Mouse (Mus musculus) MEL (cell line): ENCODE data around the gene Per2.

Experiments
- CTCF ChIP-seq, 3 experiments: IDR thresholded peaks in 2 of 3; conservative IDR thresholded peaks in 1 of 3; 2 replicates each; pipeline ENCODE4 v1.5.1; 2011 to 2012; ENCODE audit warnings: low read length in 3 of 3, low read depth in 2 of 3, mild to moderate bottlenecking in 2 of 3, improper control_type of control experiment in 1 of 3, inconsistent platforms in 1 of 3, mixed read lengths in 1 of 3, moderate library complexity in 1 of 3; ENCODE audit not compliant: control insufficient read depth in 1 of 3, insufficient read depth in 1 of 3, poor library complexity in 1 of 3, severe bottlenecking in 1 of 3
- EP300 ChIP-seq, 2 experiments: IDR thresholded peaks; 2 replicates each; pipeline ENCODE4 v1.6.1; 2011; ENCODE audit warnings: improper control_type of control experiment in 2 of 2, low read length in 2 of 2, low read depth in 1 of 2, mild to moderate bottlenecking in 1 of 2
- KAT2A ChIP-seq: conservative IDR thresholded peaks from 2 replicates; pipeline ENCODE4 v1.6.1; 2012; ENCODE audit warnings: low read depth, low read length, improper control_type of control experiment, inconsistent platforms
- POLR2A ChIP-seq, 2 experiments: IDR thresholded peaks; 2 replicates each; pipeline ENCODE4 v1.6.1; 2011 to 2012; ENCODE audit warnings: low read length in 2 of 2, mild to moderate bottlenecking in 2 of 2, control low read depth in 1 of 2, improper control_type of control experiment in 1 of 2, low read depth in 1 of 2, moderate library complexity in 1 of 2; ENCODE audit not compliant: control insufficient read depth in 1 of 2, insufficient read depth in 1 of 2, poor library complexity in 1 of 2
- TBP ChIP-seq: IDR thresholded peaks from 2 replicates; pipeline ENCODE4 v1.8.0; 2011; ENCODE audit warnings: low read depth, low read length, improper control_type of control experiment

- TF ChIP-seq POLR2A (IDR thresholded peaks at IDR 0.05; ENCODE audit: control insufficient read depth in 1 of 2, insufficient read depth in 1 of 2, low read depth in 1 of 2, low read length in 2 of 2, poor library complexity in 1 of 2) (no peak), EP300 (IDR thresholded peaks at IDR 0.05; ENCODE audit: low read depth in 1 of 2, low read length in 2 of 2) (no peak), CTCF (IDR thresholded peaks at IDR 0.05 in 2 of 3, conservative IDR thresholded peaks at IDR 0.05 in 1 of 3; ENCODE audit: control insufficient read depth in 1 of 3, insufficient read depth in 1 of 3, low read depth in 2 of 3, low read length in 3 of 3, poor library complexity in 1 of 3, severe bottlenecking in 1 of 3) (no peak), KAT2A (no peak), TBP (no peak)
These were observed 41.1 kb downstream of the Per2 start for GRCm38 (mm10) chr1:91417991-91418390.
